Mouse (Mus musculus) adrenal gland, adult 18-20 months (tissue): ENCODE measurements around the gene Slc35d3. TPM values are rescaled to one million over a fixed set of nuclear protein-coding genes. Genes with fewer than 3 reads are reported as not detected.

Experiments used
- DNase-seq, 2 experiments: peaks; one replicate each; pipeline ENCODE4 v3.0.0; 2021 to 2022; ENCODE audit warnings: low spot score in 2 of 2
- total RNA-seq, 2 experiments: library from RNA; stranded (reverse); gene quantifications; 1 replicate in 1 of 2; 2 replicates in 1 of 2; pipeline ENCODE4 v1.2.3; 2021

Slc35d3 gene
- total RNA-seq, 2 experiments from 2014 or later: 8.7 to 10.9 TPM

DNA sequence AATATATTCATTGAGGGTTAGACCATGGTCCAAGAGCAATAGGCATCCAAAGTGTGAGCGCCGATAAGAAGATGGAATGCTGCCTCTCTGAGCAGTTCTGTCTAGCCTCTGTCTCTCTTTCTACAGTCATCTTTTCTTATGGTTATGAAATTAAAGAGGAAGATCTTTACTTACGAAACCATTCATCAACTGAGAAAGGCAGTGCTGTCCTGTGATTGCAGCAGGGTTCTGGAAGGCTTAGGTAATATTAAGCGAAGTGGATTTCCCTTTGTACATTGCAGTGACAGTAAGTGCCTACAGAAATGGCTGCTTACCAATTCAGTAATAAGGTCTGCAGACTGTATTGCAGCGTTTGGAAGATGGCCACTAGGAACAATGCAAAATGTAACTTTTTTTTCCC is 11.4 kb downstream of the Slc35d3 start:
- DNase-seq: no peak

DNA sequence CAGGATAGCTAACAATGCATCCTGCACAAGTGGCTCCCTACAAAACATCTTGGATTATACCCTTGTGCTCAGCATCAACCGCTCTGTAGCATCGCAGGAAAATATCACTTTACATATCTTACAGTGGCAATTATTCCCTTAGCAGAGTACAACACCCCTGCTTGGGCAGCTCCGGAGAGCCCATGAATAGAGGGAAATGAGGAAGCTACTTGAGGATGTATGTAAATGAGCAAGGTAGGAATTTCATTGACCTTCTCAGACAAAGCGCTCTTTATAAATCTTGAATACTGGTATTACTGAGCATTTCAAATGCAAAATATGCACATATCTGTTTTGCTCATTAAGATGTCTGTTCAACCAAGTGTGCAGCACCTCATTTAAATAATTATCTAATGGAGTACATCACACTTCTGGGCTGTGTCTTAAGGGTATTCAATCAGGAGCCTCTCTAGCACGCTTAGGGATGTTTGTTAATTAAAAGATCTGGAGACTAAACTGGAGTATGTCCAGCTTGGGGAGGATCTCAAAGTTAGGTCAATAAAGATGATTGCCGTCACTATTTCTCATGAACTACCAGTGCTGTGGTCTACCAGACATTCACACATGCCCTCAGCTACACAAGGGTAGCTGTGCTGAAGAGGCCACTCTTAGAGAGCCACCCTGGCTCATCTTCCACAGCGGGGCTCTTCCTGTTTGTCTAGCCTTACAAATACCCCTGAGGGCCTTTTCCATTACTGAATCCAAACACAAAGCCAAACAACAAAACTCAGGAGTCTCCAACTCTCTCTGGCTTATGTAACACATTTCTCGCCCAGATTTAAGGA is 15.2 kb downstream of the Slc35d3 start:
- no peak for DNase-seq

DNA sequence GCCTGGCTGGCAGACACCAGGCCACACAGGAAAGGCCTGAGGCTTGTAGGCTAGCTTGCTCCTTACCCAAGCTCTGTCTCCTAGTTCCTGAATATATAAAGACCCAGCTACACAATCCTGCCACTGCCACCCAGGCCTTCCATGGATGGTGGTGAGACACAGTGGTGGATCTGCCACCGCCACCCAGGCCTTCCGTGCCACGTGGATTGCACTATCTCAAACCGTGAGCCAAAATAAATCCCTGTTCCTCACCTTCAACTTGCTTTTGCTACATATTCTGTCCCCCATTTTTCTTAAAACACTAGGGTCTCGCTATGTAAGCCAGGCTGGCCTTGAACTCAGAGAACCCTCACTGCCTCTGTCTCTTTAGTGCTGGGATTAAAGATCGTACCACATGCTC is 17.0 kb downstream of the Slc35d3 start:
- DNase-seq: no peak

DNA sequence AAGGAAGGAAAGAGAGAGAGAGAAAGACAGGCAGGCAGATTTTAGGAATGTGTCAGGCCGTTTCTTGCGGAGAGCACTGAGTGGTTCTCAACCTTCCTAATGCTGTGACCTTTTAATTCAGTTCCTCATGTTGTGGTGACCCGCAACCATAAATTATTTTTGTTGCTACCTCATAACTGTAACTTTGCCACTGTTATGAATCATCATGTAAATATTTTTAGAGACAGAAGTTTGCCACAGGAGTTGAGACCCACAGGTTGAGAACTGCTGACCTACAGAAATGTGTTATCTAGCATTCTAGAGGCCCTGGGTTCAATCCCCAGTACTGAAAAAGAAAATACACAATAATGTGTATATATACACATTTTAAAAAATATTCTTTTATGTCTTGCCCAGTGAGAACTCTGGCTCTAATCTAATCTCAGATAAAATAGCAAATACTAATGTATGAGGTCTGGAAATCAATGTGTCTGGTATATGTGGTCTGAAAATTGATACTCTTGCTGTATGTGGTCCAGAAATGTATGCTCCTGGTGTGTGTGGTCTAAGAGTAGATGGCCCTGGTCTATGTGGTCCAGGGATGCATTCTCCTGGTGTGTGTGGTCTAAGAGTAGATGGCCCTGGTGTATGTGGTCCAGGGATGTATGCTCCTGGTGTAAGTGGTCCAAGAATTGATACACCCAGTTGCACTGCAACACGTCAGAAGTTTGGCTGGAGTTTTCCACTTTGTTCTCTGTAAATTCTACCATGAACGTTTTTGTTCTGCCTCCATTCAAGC is 20.0 kb downstream of the Slc35d3 start:
- no peak for DNase-seq

DNA sequence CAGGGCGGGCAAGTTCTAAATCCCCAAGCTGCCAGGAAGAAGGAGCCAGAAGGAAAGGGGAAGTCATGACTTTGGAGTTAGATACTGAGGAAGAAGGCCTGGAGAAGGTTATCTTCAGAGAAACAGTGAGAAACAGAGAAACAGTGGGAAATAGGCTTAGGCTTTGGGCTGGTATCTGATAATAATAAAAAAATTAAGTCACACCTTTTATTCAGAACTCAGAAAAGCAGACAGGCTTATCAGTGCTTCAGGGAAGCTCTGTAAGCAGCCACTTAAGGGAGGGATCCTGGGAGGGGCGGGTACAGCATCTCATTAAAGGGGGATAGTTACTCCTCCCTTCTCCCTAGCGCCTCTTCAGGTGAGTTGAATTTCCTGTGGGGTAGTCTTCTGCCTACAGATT is 30.3 kb downstream of the Slc35d3 start:
- no peak for DNase-seq

DNA sequence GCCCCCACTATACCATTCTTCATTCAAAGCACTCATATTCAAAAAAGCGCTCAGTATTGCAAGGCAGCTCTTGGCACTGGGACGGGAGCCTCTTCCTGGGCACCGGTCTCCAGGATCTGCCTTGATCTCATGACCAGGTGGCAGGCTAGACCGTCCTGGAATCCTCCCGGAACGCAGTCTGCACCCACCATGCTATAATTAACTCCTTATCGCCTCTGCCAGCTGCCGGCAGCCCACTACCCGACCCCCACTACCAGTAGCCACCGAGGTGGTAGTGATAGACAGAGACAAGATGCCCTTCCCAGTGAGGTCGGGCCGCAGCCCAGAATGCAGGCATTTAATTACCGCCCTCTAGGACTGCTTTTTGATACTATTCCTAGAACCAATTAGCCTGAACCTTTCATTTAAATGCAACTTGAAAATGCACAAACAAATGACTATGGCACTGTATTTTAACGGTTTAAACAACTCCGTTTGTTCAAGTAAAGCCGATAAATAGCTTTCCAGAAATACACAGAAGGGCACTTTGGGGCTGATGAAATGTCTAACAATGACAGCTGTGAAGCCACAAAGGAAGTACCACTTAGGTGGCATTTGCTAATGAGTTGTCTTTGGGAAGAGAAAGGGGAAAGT is 32.4 kb downstream of the Slc35d3 start:
- DNase-seq: no peak

DNA sequence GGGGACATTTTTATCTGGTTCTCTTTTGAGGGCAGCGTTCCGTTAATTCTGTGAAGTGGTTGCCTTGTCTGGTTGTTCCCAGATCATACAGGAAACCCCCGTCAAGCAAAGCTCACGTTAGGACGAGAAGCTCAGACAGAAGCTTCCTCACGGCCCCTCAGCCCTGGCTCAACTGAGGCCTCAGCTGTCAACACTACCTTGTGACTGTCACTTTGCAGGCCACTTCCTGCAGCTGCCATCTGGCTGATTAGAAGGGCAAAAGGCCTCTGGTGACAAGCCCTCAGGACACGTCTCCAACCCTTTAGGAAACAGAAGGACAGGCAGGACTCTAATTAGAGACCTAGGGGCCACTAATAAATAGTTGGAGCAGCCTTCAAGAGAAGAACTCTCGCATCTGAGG is 35.9 kb downstream of the Slc35d3 start:
- DNase-seq: no peak

DNA sequence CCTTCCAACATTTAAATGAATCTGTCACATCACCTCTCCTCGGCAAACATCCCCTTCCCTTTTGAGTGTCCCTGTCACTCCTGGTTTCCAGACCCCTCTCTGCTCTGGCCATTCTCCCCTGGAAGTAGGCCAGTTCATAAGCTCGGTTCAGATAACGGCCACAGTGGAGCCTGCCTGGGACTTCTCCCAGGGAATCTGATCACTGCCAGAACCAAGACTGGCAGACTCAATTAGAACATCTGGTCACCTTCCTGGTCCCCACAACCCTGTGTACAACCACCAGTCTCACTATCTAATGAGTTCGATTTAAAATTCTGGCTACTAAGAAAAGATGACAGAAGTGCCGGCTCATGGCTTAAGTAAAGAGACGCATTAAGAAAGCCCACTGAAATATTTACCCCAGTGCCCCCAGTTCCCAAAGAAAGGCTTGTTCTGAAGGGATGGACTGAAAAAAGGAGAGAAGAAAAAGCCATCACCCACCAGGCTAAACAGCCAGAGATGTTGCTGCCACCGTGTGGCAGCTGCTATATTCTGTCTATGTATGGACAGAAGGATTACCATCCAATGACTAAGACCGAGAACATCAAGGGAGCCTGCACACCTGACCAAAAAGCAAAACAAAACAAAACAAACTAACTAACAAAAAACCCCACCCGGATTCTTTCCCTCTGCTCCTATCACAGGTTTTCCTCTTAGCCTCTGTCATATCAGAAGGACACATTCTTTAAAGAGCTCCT is 39.7 kb downstream of the Slc35d3 start:
- no peak for DNase-seq

DNA sequence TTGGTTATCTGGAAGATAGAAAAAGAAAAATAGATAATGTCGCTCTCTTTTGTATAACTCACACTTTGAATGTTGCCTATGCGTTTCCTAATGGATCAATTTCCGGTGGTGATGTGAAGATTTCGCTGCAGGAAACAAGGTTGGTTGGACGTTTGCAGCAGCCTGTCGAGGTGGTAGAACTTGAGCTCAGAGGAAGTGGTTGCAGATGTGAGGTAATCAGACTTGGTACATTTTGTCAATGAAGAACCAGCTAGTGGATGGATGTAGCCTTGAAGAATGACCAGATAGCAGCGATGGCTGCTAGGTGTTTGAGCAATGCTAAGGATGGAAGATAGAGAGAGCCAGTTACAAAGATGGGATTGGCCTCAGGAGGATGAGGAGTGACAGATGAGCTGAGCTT is 46.5 kb downstream of the Slc35d3 start:
- no peak for DNase-seq

DNA sequence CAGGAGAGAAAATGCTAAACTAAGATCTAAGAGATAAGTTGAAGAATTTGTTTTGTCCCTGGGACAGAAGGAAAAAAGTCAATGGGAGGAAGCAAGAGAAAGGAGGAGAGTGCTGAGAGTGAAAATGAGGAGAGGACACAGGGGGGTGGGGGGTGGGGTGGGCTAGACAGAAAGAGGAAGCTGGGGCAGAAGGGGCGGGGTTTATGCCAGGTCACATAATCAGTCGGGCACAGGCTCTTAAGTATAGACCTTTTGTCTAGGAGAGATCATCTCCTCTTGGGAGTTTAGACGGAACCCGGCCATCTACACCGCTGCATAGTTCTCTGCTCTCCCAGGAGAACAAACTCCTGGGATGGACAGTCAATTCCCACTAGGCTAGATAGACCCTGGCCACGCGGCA is 48.3 kb downstream of the Slc35d3 start:
- DNase-seq: no peak

Other genes with a start within 250 kb of the Slc35d3 start
- not detected for gene Il22ra2, start 229.5 kb downstream of the Slc35d3 start, total RNA-seq
- 1 to 10 TPM; 3.3 to 3.9 TPM for gene Il20ra, start 138.9 kb downstream of the Slc35d3 start, total RNA-seq
- 10 to 100 TPM; 35.7 to 48.1 TPM for gene Pex7, start 56.2 kb upstream of the Slc35d3 start, total RNA-seq
- gene Map3k5, start 83.0 kb upstream of the Slc35d3 start, total RNA-seq: 10 to 100 TPM; 20.5 to 33.3 TPM